Mouse (Mus musculus) forebrain, embryonic 16.5 days (tissue): ENCODE results near the gene Lrig1. TPM values are rescaled to one million over a fixed set of nuclear protein-coding genes. Genes with fewer than 3 reads are reported as not detected.

Experiments used
- ATAC-seq: fragments of 200-750 bp; cut with Nextera tagmentation; 2 replicates; pipeline ENCODE4 v1.8.0; 2017; ENCODE audit warnings: mild to moderate bottlenecking, moderate library complexity
- H3K27ac ChIP-seq: fragments of 300-500 bp; sonication (generic); 2 replicates; pipeline ENCODE4 v1.5.1; 2014; ENCODE audit warnings: low read length, control low read depth
- H3K27me3 ChIP-seq: fragments of 300-500 bp; sonication (generic); replicated peaks from 2 replicates; pipeline ENCODE4 v1.6.1; 2014; ENCODE audit warnings: low read length; ENCODE audit not compliant: control insufficient read depth, insufficient read depth
- H3K36me3 ChIP-seq: fragments of 300-500 bp; sonication (generic); 2 replicates; pipeline ENCODE4 v1.6.1; 2014; ENCODE audit not compliant: control insufficient read depth, insufficient read depth
- H3K4me1 ChIP-seq: fragments of 300-500 bp; sonication (generic); replicated peaks from 2 replicates; pipeline ENCODE4 v1.6.1; 2014; ENCODE audit warnings: low read length; ENCODE audit not compliant: control insufficient read depth, insufficient read depth
- H3K4me2 ChIP-seq: fragments of 300-500 bp; sonication (generic); 2 replicates; pipeline ENCODE4 v1.6.1; 2014; ENCODE audit warnings: mild to moderate bottlenecking, low read length, control low read depth
- H3K4me3 ChIP-seq: fragments of 300-500 bp; sonication (generic); replicated peaks from 2 replicates; pipeline ENCODE4 v1.5.1; 2014; ENCODE audit warnings: mild to moderate bottlenecking, low read length, control low read depth
- H3K9ac ChIP-seq: fragments of 300-500 bp; sonication (generic); replicated peaks from 2 replicates; pipeline ENCODE4 v1.6.1; 2014; ENCODE audit warnings: low read depth, low read length, control low read depth
- H3K9me3 ChIP-seq: fragments of 300-500 bp; sonication (generic); 2 replicates; pipeline ENCODE4 v1.6.1; 2016; ENCODE audit warnings: low read length; ENCODE audit not compliant: control insufficient read depth
- WGBS: fragments of 180-500 bp; shearing (Covaris S2); extraction: QIAGEN DNeasy Blood & Tissue Kit; methylation state at CpG from one replicate; pipeline ENCODE4 v1.1.7; 2014; 5-methylcytosine and 5-hydroxymethylcytosine counted together
- polyA plus RNA-seq: library from polyadenylated mRNA; unstranded; fragments of >200 nt; fragmentation: Nextera tagmentation; extraction: Ambion mirVana; gene quantifications from 2 replicates; pipeline ENCODE4 v1.2.1, GENCODE M21; 2015

Lrig1 gene
- polyA plus RNA-seq, 1 experiment from 2014 or later = 8.3 TPM

- Histone ChIP-seq H3K9ac (no peak overlapping the region), H3K4me2 (peak overlapping the region; percentile 35), H3K9me3 (no peaks in the 10 kb centered on the region), H3K4me3 (no peak overlapping the region), H3K36me3 (no peaks in the 10 kb centered on the region), H3K27ac (peak overlapping the region; percentile 49), H3K4me1 (peaks cover 28% of the 10 kb centered on the region), H3K27me3 (no peaks in the 10 kb centered on the region; the same call in 1 of the 2 replicates)
- 20% methylated on average over 15 of the region's 15 CpGs for WGBS
- peak; percentile 66 for ATAC-seq
Observed at GRCm38 (mm10) chr6:94681446-94682269, 18.3 kb downstream of the Lrig1 start.

GRCm38 (mm10) chr6:94680760-94681445 is 19.1 kb downstream of the Lrig1 start:
- 44% methylated on average over 5 of the region's 5 CpGs for WGBS
- Histone ChIP-seq H3K9ac (no peak overlapping the region), H3K4me1 (peaks cover 31% of the 10 kb centered on the region)

GRCm38 (mm10) chr6:94679249-94679648 is 20.7 kb downstream of the Lrig1 start:
- H3K9ac ChIP-seq = no peak overlapping the region
- H3K36me3 ChIP-seq = no peaks in the 10 kb centered on the region
- no peaks in the 10 kb centered on the region for H3K9me3 ChIP-seq
- H3K27ac ChIP-seq = no peak overlapping the region
- H3K4me2 ChIP-seq = no peak overlapping the region
- no peaks in the 10 kb centered on the region; the same call in 1 of the 2 replicates for H3K27me3 ChIP-seq
- ATAC-seq = no peak
- peaks cover 22% of the 10 kb centered on the region for H3K4me1 ChIP-seq
- 92% methylated on average over 1 of the region's 1 CpGs for WGBS
- H3K4me3 ChIP-seq = no peak overlapping the region

More at GRCm38 (mm10) chr6:94680760-94681445, 19.1 kb downstream of the Lrig1 start:
- Histone ChIP-seq H3K36me3 (no peaks in the 10 kb centered on the region), H3K27ac (no peak overlapping the region), H3K9me3 (no peaks in the 10 kb centered on the region), H3K27me3 (no peaks in the 10 kb centered on the region; the same call in 1 of the 2 replicates), H3K4me3 (no peak overlapping the region), H3K4me2 (no peak overlapping the region)
- ATAC-seq = no peak

- H3K9me3 ChIP-seq = no peaks in the 10 kb centered on the region
- no peak for ATAC-seq
- no peaks in the 10 kb centered on the region for H3K36me3 ChIP-seq
- peaks cover 28% of the 10 kb centered on the region for H3K4me1 ChIP-seq
- WGBS = 14% methylated on average over 6 of the region's 6 CpGs
- H3K4me2 ChIP-seq = no peak overlapping the region
- no peak overlapping the region for H3K27ac ChIP-seq
- no peaks in the 10 kb centered on the region; the same call in 1 of the 2 replicates for H3K27me3 ChIP-seq
- no peak overlapping the region for H3K4me3 ChIP-seq
- H3K9ac ChIP-seq = no peak overlapping the region
Observed at GRCm38 (mm10) chr6:94678377-94679164, 21.4 kb downstream of the Lrig1 start.

- Histone ChIP-seq H3K36me3 (no peaks in the 10 kb centered on the region), H3K4me2 (no peak overlapping the region), H3K27me3 (no peaks in the 10 kb centered on the region; the same call in 1 of the 2 replicates), H3K4me3 (no peak overlapping the region), H3K9ac (no peak overlapping the region), H3K9me3 (no peaks in the 10 kb centered on the region), H3K27ac (no peak overlapping the region), H3K4me1 (peaks cover 28% of the 10 kb centered on the region)
- no peak for ATAC-seq
- 25% methylated on average over 3 of the region's 3 CpGs for WGBS
Observed at GRCm38 (mm10) chr6:94677448-94677847, 22.5 kb downstream of the Lrig1 start.

GRCm38 (mm10) chr6:94676840-94677239 is 23.1 kb downstream of the Lrig1 start:
- no peak overlapping the region for H3K9ac ChIP-seq
- H3K27ac ChIP-seq = no peak overlapping the region
- H3K4me3 ChIP-seq = no peak overlapping the region
- ATAC-seq = no peak
- 66% methylated on average over 3 of the region's 3 CpGs for WGBS
- H3K4me1 ChIP-seq = peaks cover 23% of the 10 kb centered on the region
- H3K36me3 ChIP-seq = no peaks in the 10 kb centered on the region
- H3K27me3 ChIP-seq = no peaks in the 10 kb centered on the region; the same call in 1 of the 2 replicates
- H3K4me2 ChIP-seq = no peak overlapping the region
- H3K9me3 ChIP-seq = no peaks in the 10 kb centered on the region

- Histone ChIP-seq H3K9me3 (no peaks in the 10 kb centered on the region), H3K27ac (no peak overlapping the region), H3K4me2 (no peak overlapping the region), H3K4me1 (peaks cover 17% of the 10 kb centered on the region), H3K4me3 (no peak overlapping the region), H3K9ac (no peak overlapping the region), H3K27me3 (no peaks in the 10 kb centered on the region; the same call in 1 of the 2 replicates), H3K36me3 (no peaks in the 10 kb centered on the region)
- ATAC-seq = no peak
- 45% methylated on average over 7 of the region's 7 CpGs for WGBS
Observed at GRCm38 (mm10) chr6:94676300-94676699, 23.7 kb downstream of the Lrig1 start.

GRCm38 (mm10) chr6:94672426-94672825 is 27.5 kb downstream of the Lrig1 start:
- H3K36me3 ChIP-seq = no peaks in the 10 kb centered on the region
- H3K27me3 ChIP-seq = no peaks in the 10 kb centered on the region
- H3K4me1 ChIP-seq = peaks cover 20% of the 10 kb centered on the region
- H3K27ac ChIP-seq = no peak overlapping the region
- WGBS = 89% methylated on average over 2 of the region's 2 CpGs
- no peaks in the 10 kb centered on the region for H3K9me3 ChIP-seq
- H3K4me3 ChIP-seq = no peak overlapping the region
- no peak overlapping the region for H3K9ac ChIP-seq
- H3K4me2 ChIP-seq = no peak overlapping the region
- no peak for ATAC-seq

- Histone ChIP-seq H3K4me3 (no peak overlapping the region), H3K4me1 (peaks cover 24% of the 10 kb centered on the region), H3K4me2 (no peak overlapping the region), H3K27ac (no peak overlapping the region), H3K36me3 (no peaks in the 10 kb centered on the region), H3K9ac (no peak overlapping the region), H3K27me3 (no peaks in the 10 kb centered on the region), H3K9me3 (no peaks in the 10 kb centered on the region)
- 37% methylated on average over 6 of the region's 6 CpGs for WGBS
- no peak for ATAC-seq
Observed at GRCm38 (mm10) chr6:94669370-94669769, 30.6 kb downstream of the Lrig1 start.
